Mouse (Mus musculus) CD4-positive, CD25-positive, alpha-beta regulatory T cell, adult 2 months (primary cell): ENCODE results near the gene Ppp1r13b.

Source experiments
- DNase-seq: peaks from one replicate; pipeline ENCODE4 v3.0.0-alpha.2; 2012; ENCODE audit warnings: low read depth, low spot score

The Ppp1r13b gene

GRCm38 (mm10) chr12:111794526-111795179, 113.3 kb downstream of the Ppp1r13b start:
- no peak for DNase-seq

- no peak for DNase-seq
Measured at GRCm38 (mm10) chr12:111794102-111794501, 113.8 kb downstream of the Ppp1r13b start.

GRCm38 (mm10) chr12:111791474-111792104, 116.3 kb downstream of the Ppp1r13b start:
- no peak for DNase-seq

- DNase-seq = no peak
Measured at GRCm38 (mm10) chr12:111790631-111791030, 117.3 kb downstream of the Ppp1r13b start.

- no peak for DNase-seq
Measured at GRCm38 (mm10) chr12:111790090-111790489, 117.8 kb downstream of the Ppp1r13b start.

- DNase-seq = no peak
Measured at GRCm38 (mm10) chr12:111787015-111787414, 120.9 kb downstream of the Ppp1r13b start.

GRCm38 (mm10) chr12:111785174-111785573, 122.7 kb downstream of the Ppp1r13b start:
- no peak for DNase-seq

- peak; percentile 24 for DNase-seq
Measured at GRCm38 (mm10) chr12:111779544-111779943, 128.4 kb downstream of the Ppp1r13b start.
